Mouse (Mus musculus) monocyte, adult 5-6 weeks (primary cell): ENCODE data around the gene Crebrf. TPM values are rescaled to one million over a fixed set of nuclear protein-coding genes. Genes with fewer than 3 reads are reported as not detected.

Experiments used
- ATAC-seq: fragments of 153-309, 156-312 bp; replicated peaks from 2 replicates; pipeline ENCODE4 v1.8.0; 2017; ENCODE audit warnings: mild to moderate bottlenecking; ENCODE audit not compliant: low TSS enrichment, insufficient number of reproducible peaks, severe bottlenecking, poor library complexity, low FRiP score
- total RNA-seq: library from RNA; stranded (forward); fragments of 200-1000, 200-491, 200-594 nt; gene quantifications from 3 replicates; pipeline ENCODE4 v1.2.3, GENCODE M21; 2017

Gene Crebrf
- total RNA-seq, result 79.3 to 106 TPM (median 83.5 TPM) in 3 replicates

DNA sequence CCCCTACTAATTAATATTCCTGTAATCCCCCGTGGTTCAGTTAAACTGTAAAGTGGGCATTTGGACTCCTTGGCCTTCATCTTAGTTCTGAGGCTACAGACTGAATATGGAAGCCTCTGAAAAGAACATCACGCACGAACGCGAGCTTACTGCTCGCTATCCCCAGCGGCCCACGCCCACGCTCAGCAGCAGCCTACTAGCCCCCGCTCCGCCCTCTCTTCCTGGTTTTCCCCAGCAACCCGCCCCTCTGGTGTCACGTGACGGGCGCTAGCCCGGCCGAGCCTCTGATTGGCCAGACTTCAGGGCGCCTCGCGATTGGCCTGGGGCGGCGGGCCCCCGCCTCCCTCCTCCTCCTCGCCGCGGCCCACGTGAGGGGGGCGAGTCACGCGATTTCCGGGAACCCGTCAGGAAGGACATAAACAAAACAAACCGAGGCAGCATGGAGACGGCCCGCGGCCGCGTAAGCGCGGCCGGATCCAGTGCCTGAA lies at the start of gene Crebrf:
Gene Crebrf (plus strand): TSS at position 380 of the 488 bp plus-strand sequence.
- peak; percentile 85 for ATAC-seq

DNA sequence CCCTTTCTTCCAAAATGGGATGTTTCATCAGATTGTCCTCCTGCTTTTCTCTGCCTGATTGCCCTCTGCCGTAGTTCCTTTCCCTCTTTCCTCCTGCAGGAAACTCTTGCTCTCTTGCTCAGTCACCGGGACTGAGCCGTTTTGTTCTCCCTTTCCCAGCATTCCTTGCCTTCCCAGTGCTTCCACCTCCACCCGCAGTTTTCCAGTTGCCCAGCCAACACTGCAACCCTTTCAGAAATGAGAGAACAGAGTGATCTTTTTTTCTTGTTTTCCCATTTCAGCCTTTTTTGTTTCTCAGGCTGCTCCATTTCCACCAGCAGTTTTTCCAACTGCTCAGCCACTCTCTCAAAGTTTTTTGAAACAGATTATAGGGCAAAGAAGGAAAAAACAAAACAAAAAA lies 44.2 kb upstream of the Crebrf start:
- no peak for ATAC-seq

DNA sequence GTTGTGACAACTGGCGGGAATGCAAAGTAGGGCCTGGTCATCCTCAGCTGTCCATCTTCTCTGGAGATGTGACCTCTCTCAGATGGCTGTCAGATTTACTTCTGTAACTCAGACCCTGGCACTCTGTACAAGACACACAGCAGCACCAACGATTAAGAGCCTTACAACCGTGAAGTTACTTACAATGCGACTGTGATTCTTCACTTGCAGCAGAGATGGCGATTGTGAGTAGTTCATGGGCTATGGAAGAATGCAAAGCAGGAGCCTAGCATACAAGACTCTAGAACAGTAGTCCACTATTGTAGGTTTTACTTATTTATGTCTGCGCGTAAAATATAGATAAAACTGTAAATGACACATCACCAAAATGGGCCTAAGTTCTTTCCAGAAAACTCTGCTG lies 39.6 kb upstream of the Crebrf start:
- no peak for ATAC-seq

DNA sequence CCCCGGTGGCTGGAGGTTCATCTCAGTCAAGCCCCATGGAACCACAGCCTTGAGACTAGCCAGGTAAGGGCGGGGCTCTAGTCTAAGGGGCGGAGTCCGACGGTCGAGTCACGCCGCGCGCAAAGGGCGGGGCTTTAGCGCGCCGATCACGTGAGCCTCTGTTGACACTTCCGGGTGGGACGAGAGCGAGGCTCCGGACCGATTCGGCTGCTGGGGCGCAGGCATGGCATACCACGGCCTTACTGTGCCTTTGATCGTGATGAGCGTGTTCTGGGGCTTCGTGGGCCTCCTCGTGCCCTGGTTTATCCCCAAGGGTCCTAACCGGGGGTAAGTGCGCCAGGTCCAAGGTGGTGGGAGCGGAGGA lies 39.2 kb upstream of the Crebrf start:
- peak; percentile 90 for ATAC-seq

DNA sequence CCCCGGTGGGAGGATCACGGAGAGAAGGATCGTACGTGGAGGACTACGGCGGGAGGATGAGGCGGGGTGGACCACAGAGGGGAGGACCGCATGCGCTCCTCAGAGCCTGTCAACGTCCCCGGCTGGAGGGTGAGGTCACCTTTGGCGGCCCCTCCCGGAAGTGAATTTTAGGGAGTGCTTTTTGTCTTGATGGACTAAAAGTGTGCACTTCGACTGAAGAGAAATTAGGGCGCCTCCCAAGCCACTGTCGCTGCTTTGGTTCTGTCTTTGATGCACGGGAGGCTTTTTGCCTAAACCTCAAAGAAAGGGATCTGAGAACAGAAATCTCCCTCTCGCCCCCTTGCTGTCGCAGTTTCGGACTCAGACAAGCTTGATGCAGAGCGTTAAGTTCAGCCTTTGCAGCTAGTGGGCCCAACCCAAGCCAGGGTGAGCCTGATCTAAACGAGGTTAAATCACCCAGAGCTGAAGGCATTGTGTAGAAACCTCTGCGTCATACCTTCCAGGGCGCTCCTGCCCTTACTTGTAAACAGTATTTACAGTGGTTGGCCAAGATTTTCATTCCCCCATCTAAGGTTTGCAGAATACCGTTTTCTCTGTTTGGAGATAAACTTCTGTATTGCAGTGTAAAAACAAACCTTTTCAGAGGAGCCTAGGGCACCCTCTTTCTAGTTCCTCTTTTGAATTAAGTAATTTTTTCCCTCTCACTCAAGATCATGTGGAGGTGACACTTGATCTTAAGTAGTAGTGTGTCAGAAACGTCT lies 38.7 kb upstream of the Crebrf start:
- peak; percentile 23 for ATAC-seq

DNA sequence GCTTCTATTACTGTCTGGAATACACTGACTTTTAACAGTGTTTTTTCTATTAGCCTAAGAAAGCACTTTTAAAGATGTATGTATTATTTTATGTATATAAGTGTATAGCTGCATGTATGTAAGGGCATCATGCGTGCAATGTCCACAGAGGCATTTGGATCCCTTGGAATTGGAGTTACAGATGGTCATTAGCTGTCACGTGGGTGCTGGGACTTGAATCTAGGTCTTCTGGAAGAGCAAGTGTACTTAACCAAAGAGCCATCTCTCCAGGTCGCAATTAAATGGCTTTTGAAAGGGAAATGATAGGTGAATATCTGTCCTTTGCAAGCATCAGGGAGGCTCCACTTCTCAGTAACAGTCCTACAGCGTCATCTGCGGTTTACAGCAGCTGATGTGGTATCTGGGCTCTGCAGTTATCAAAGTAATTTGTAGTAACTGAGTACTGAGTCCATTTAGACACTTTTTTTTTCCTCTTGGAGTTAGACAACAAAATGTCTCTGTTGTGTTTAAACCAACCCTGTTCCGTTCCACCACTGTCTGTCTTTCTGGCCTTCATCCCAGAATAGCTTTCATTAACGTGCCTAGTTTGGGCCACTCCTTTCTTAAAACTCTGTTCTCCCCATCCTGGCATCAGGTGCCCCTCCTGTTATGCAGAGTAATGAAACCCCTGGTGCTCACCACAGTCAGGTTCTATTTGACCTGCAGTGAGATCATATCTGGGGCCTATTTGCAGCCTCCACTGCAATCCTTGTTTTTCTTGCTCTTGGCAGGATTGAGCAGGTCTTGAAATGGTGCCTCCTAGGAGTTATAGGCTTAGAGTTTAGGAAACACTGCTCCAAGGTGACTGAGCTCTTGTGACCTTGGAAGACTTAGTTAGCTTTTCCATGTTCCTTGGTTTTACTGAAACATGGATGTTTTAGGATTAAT lies 37.5 kb upstream of the Crebrf start:
- ATAC-seq, result no peak

DNA sequence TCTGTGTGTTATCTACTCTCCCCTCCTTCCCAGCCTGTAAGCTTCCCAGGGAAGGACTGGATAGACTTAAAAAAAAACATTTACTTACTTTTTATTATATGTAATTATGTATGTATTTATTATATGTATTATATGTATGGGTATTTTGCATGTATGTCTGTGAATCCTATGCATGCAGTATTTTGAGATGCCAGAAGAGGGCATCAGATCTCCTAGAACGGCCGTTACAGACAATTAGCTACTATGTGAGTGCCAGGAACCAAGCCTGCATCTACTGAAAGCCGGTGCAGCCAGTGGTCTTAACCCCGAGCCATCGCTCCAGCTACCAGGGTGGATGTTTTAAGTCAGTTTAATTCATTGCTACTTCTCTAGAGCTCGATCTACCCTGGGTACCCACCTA lies 34.2 kb upstream of the Crebrf start:
- no peak for ATAC-seq

DNA sequence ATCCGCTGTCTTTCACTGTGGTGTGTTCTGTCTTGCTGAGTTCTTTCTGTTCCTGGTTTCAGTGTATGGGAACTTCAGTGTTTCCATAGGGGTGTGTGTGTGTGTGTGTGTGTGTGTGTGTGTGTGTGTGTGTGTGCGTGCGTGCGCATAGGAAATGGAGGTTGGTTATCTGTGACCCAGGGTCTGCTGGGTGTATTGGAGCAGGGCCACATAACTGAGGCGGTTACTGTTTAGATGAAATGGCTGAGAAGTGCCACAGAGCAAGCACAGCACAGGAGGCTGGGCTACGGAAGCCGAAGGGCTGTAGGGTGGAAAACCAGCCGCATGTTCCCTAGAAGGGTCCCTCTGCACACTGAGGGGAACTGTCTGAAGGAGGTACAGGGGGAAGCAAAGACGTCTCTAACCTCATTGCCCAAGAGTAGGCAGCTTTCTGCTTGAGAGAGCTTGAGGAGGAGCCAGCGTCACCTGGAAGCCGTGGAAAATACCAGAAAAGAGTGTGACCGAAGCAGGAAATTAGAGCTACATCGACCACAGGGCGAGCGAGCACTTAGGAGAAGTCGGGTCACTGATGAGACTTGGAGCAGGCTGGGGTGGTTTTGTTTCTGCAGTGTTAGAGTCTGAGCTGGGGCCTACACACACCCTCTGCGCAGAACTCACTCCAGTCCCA lies 29.0 kb upstream of the Crebrf start:
- no peak for ATAC-seq

DNA sequence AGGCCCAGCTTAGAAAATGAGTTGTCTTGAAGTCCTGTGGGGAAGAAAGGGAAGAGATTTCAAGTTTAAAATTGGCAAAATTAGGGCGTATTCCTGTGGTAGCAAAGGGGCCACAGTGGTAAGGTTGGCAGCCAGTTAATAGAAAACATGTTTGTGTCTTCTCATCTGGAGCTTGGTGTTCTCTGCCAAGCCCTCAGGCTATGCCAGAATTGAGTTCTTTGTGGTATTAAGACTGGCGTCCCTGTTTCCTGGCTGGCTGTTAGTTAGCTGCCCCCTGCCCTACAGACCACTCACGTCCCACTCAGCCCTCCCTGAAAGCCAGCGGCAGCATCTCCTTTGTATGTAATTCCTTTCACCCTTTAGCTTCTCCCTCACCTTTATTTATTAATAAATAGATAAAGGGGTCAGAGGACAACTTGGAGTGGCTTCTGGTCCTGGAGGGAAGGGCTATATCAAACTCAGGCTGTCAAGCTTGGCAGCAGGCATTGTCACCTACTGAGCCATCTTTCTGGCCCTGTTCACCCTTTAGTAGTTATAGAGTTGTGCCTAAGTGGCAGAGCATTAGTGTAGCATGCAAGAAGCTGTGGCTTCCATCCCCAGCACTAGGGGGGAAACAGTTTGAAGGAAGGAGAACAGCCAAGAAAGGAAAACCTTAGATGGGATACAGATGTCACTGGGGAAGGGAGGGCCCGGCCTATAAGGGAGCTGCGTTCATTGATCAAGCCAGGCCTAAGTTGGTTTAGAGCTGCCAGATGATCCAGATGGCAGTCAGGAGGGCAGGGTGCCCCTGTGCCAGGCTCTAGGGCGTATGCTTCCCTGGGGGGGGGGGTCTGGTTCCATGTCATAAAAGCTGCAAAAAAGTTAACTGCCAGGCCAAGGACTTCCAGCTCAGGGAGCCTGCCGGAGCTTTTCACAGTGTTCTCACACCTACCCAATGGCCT lies 26.4 kb upstream of the Crebrf start:
- ATAC-seq, result no peak

DNA sequence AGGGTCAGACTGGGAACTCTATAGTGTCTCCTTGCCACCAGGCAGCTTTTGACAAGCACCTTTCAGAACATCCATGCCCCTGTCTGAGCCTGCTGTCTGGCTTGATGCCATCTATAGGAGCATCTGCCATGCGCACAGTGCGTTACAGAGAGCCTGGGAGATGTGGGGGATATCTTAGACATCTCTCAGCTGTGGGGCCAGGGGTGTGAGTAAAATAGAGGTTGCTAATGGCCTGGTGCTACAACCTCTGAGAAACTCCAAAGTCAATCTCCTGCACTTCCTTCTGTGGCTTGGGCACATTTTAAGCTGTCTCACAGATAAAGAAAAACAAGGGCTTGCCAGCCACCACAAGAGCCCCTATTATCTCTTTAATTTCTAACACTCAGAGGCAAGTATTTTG lies 25.6 kb upstream of the Crebrf start:
- ATAC-seq, result no peak

DNA sequence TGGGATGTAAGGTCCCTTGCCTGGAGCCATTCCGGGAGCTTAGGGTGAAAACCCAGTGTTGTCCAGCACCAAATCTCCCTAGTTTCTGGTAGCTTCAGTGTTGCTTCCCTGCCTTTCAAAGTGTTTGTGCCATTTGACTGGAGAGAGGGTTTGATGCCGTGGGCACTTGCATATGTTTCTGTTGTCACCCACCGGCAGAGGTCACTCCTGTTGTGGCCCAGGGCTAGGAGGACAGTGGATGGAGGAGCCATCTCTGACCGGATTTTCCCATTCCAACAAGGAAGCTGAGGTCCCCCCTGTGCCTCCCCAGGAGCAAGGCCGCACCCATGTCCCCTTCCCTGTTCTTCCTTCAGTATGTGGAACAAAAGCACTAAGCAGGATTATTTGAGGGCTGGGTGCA lies 25.2 kb upstream of the Crebrf start:
- ATAC-seq, result no peak

DNA sequence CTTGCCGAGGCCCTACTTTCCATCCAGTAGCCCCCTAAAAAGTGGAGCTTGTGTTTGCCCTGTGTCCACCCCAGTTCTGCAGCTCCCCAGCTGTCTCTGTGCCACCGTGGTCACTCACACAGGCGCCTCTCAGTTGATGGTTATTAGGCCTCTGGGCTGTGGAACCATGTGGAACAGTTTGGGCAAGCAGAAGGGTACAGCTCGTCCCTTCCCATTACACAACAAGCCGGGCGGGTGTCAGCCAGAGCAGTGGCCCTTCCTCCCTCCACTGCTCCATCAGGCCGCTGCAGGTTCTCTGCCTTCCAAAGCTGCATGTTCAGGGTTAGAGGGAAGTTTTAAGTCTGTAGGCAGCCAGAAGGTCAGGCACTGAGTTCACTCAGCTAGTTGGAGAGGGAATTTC lies 24.3 kb upstream of the Crebrf start:
- no peak for ATAC-seq

DNA sequence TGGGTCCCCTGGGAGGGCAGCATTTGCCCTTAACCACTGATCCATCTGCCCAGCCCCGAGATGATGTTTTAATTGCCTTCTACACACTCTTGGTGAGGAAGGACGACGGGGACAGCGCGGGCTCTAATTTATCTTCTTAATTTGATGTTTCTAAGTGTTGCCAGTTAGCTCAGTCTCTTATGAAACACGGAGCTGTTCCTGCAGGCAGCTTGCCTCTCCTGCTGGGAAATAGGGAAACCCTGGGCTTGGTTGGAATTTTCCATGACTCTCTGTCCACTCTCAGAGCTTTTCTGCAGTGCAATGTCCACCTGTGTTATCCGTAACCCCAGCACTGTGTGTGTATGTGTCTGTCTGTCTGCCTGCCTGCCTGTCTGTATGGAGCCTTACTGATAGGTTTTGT lies 22.0 kb upstream of the Crebrf start:
- no peak for ATAC-seq

DNA sequence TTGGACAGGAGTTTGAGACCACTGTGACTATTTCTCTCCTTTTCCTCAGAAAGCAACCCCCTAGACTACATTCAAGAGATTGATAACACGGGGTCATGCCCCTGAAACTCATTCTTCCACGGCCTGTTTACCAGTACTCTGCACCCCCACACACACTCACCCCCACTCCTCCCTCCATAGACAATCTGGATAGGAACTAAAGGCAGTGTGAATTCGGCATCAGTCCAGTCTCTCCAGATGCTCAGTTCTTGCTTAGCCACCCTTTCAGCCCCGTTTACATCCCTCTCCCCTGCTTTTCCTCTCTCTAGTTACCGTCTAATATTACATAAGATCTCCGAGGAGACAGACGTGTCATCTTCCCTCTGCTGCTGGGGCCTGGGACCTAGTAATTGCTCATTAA lies 21.3 kb upstream of the Crebrf start:
- ATAC-seq, result no peak

DNA sequence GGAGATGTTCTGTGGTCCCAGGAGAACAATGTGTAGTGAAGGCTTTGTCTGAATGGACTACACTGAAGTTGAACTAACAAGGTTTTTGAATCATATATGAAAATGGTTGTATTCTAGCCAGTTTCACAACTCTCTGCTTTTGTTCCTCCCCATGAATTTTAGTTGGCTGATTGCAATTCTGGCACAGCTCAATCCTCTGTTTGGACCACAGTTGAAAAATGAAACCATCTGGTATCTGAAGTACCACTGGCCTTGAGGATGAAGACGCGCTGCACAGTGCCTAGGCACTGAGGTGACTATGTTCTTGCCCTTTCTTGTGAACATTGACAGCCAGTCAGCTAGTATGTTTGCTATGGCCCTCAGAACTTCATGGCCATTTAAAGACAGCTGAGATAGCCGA lies 20.3 kb upstream of the Crebrf start:
- ATAC-seq, result no peak

DNA sequence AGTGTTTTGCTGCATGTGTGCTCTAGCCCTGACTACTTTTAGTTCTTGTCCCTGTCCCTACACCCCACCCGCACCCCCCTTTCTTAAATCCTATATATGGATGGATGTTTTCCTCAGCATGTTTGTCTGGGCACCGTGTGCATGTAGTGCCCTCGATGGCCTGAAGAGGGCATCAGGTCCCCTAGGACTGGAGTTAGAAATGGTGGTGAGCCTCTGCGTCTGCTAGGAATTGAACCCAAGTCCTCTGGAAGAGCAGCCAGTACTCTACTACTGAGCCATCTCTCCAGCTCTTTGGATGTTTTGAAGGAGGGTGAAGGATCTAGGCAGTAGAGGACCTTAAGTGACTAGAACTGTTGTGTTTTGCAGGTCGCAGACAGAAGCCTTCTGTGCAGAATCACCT lies 16.6 kb upstream of the Crebrf start:
- peak; percentile 62 for ATAC-seq

DNA sequence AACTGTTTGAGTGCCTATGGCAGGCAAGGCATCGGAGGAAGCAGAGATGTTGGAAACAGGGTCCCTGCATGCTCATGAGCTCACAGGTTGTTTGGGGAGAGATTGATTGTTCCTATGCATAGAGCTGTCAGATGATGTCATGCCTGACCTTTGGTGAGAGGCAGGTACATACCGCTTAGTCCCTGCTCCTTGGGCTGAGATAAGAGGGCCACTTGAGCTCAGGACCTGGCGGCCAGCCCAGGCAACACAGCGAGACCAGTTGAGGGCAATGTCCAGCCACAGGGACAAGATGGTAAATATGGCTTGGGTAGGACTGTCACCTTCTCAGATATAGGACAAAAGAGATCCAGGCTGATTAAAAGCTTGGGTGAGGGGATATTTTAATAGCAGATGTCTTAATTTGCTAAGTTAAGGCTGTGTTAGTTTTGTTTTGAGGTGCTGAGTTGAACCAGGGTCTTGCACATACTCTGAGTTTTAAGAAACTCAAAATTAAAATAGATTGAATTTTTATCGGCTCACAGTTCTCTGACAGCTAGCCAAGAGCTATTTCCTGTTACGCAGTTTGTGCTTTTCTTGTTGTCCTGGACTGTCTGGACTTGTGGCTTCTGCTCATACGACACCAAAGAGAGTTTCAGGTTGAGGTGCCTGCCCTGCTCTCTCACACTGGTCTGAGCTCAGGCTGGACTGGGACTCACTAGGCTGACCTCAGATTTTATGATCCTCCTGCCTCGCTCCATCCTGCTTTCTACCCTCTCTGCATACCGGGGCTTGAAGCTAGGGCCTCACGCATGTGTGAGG lies 15.4 kb upstream of the Crebrf start:
- no peak for ATAC-seq

DNA sequence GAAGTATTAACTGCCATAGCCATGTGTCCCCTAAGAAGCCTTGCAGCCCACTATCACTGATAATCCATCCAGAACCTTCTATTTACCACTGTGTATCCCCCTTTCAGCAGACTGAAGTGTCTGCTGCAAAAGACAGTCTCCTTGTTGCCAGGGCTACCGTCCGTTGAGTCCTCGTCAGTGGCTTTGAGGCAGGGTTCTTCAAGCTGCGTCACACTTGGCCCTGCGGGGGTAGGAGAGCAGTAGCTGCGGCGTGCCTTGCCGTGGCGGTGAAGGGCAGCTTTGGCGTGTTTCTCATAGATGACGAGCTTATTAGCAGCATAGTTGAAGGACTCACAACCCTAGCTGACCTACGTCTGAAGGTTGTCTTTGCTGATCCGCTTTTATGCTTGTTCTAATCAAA lies 13.9 kb upstream of the Crebrf start:
- ATAC-seq, result no peak
